Mouse (Mus musculus) liver, embryonic 11.5 days (tissue): ENCODE results near the gene Synpo2. TPM values are rescaled to one million over a fixed set of nuclear protein-coding genes. Genes with fewer than 3 reads are reported as not detected.

Experiments used
- ATAC-seq: fragments of 200-750 bp; cut with Nextera tagmentation; replicated peaks from 2 replicates; pipeline ENCODE4 v1.8.0; 2017; ENCODE audit warnings: moderate number of reproducible peaks, mild to moderate bottlenecking, moderate TSS enrichment, moderate library complexity; ENCODE audit not compliant: low FRiP score
- DNase-seq: peaks from one replicate; pipeline ENCODE4 v3.0.0-alpha.2; 2017; ENCODE audit warnings: low spot score
- H3K27ac ChIP-seq: fragments of 300-500 bp; sonication (generic); 2 replicates; pipeline ENCODE4 v1.5.1; 2014; ENCODE audit warnings: mild to moderate bottlenecking, low read depth, low read length, control low read depth
- H3K27me3 ChIP-seq: fragments of 300-500 bp; sonication (generic); replicated peaks from 2 replicates; pipeline ENCODE4 v1.6.1; 2014; ENCODE audit warnings: low read length, mixed read lengths; ENCODE audit not compliant: control insufficient read depth, insufficient read depth
- H3K36me3 ChIP-seq: fragments of 300-500 bp; sonication (generic); 2 replicates; pipeline ENCODE4 v1.6.1; 2014; ENCODE audit warnings: mild to moderate bottlenecking, low read length, moderate library complexity, mixed read lengths; ENCODE audit not compliant: control insufficient read depth, insufficient read depth
- H3K4me1 ChIP-seq: fragments of 300-500 bp; sonication (generic); replicated peaks from 2 replicates; pipeline ENCODE4 v1.6.1; 2014; ENCODE audit warnings: low read length, mixed read lengths; ENCODE audit not compliant: control insufficient read depth, insufficient read depth
- H3K4me2 ChIP-seq: fragments of 300-500 bp; sonication (generic); 2 replicates; pipeline ENCODE4 v1.6.1; 2014; ENCODE audit warnings: mild to moderate bottlenecking, control low read depth, moderate library complexity
- H3K4me3 ChIP-seq: fragments of 300-500 bp; sonication (generic); 2 replicates; pipeline ENCODE4 v1.5.1; 2014; ENCODE audit warnings: low read depth, low read length, control low read depth
- H3K9ac ChIP-seq: fragments of 300-500 bp; sonication (generic); 2 replicates; pipeline ENCODE4 v1.6.1; 2014; ENCODE audit warnings: low read depth, low read length, control low read depth
- H3K9me3 ChIP-seq: fragments of 300-500 bp; sonication (generic); 2 replicates; pipeline ENCODE4 v1.6.1; 2016; ENCODE audit warnings: low read length, inconsistent platforms, mixed read lengths; ENCODE audit not compliant: control insufficient read depth
- WGBS: fragments of 180-500 bp; shearing (Covaris S2); extraction: QIAGEN DNeasy Blood & Tissue Kit; methylation state at CpG from one replicate; pipeline ENCODE4 v1.1.7; 2014; 5-methylcytosine and 5-hydroxymethylcytosine counted together
- polyA plus RNA-seq: library from polyadenylated mRNA; unstranded; fragments of >200 nt; fragmentation: Nextera tagmentation; extraction: Ambion mirVana; gene quantifications from 2 replicates; pipeline ENCODE4 v1.2.1, GENCODE M21; 2014

Synpo2 gene
- polyA plus RNA-seq, 1 experiment from 2014 or later: 1.9 TPM

- Histone ChIP-seq H3K4me1 (no peaks in the 10 kb centered on the region), H3K9ac (no peak overlapping the region), H3K4me3 (no peak overlapping the region), H3K27ac (no peak overlapping the region), H3K27me3 (no peaks in the 10 kb centered on the region), H3K4me2 (no peak overlapping the region), H3K36me3 (no peaks in the 10 kb centered on the region), H3K9me3 (no peaks in the 10 kb centered on the region)
- DNase-seq (no peak), ATAC-seq (no peak)
Observed at GRCm38 (mm10) chr3:123073351-123073750, 162.6 kb downstream of the Synpo2 start.

- H3K4me2 ChIP-seq: no peak overlapping the region
- no peaks in the 10 kb centered on the region for H3K36me3 ChIP-seq
- no peaks in the 10 kb centered on the region for H3K4me1 ChIP-seq
- WGBS: no CpG with 5 or more reads among the region's 1 CpGs
- no peak for ATAC-seq
- DNase-seq: no peak
- H3K27me3 ChIP-seq: no peaks in the 10 kb centered on the region
- H3K9me3 ChIP-seq: no peaks in the 10 kb centered on the region
- no peak overlapping the region for H3K4me3 ChIP-seq
- no peak overlapping the region for H3K9ac ChIP-seq
- no peak overlapping the region for H3K27ac ChIP-seq
Observed at GRCm38 (mm10) chr3:123072472-123072871, 163.5 kb downstream of the Synpo2 start.

- ATAC-seq: no peak; the same call in 1 of the 2 replicates
- DNase-seq: no peak
- 86% methylated on average over 1 of the region's 1 CpGs for WGBS
- no peaks in the 10 kb centered on the region for H3K27me3 ChIP-seq
- no peak overlapping the region for H3K9ac ChIP-seq
- no peaks in the 10 kb centered on the region for H3K9me3 ChIP-seq
- H3K4me3 ChIP-seq: no peak overlapping the region
- no peak overlapping the region for H3K4me2 ChIP-seq
- no peaks in the 10 kb centered on the region for H3K4me1 ChIP-seq
- no peaks in the 10 kb centered on the region for H3K36me3 ChIP-seq
- H3K27ac ChIP-seq: no peak overlapping the region
Observed at GRCm38 (mm10) chr3:123070996-123071395, 165.0 kb downstream of the Synpo2 start.

- no peak overlapping the region for H3K4me2 ChIP-seq
- no peaks in the 10 kb centered on the region for H3K9me3 ChIP-seq
- H3K36me3 ChIP-seq: no peaks in the 10 kb centered on the region
- no peaks in the 10 kb centered on the region for H3K27me3 ChIP-seq
- H3K9ac ChIP-seq: no peak overlapping the region
- WGBS: 88% methylated on average over 7 of the region's 7 CpGs
- no peaks in the 10 kb centered on the region; the same call in 1 of the 2 replicates for H3K4me1 ChIP-seq
- no peak for ATAC-seq
- no peak overlapping the region for H3K27ac ChIP-seq
- H3K4me3 ChIP-seq: no peak overlapping the region
- no peak for DNase-seq
Observed at GRCm38 (mm10) chr3:123066836-123067235, 169.1 kb downstream of the Synpo2 start.

GRCm38 (mm10) chr3:123065466-123065865, 170.5 kb downstream of the Synpo2 start:
- no peaks in the 10 kb centered on the region for H3K36me3 ChIP-seq
- DNase-seq (no peak), ATAC-seq (no peak)
- H3K4me3 ChIP-seq: no peak overlapping the region
- no peaks in the 10 kb centered on the region; the same call in 1 of the 2 replicates for H3K4me1 ChIP-seq
- WGBS: 72% methylated on average over 5 of the region's 5 CpGs
- no peak overlapping the region for H3K4me2 ChIP-seq
- H3K27me3 ChIP-seq: no peaks in the 10 kb centered on the region
- no peak overlapping the region for H3K27ac ChIP-seq
- H3K9me3 ChIP-seq: no peaks in the 10 kb centered on the region
- no peak overlapping the region for H3K9ac ChIP-seq

- ATAC-seq: no peak
- H3K9ac ChIP-seq: no peak overlapping the region
- H3K27ac ChIP-seq: no peak overlapping the region
- 44% methylated on average over 5 of the region's 5 CpGs for WGBS
- no peaks in the 10 kb centered on the region for H3K36me3 ChIP-seq
- DNase-seq: no peak
- H3K4me2 ChIP-seq: no peak overlapping the region
- no peak overlapping the region for H3K4me3 ChIP-seq
- H3K27me3 ChIP-seq: no peaks in the 10 kb centered on the region
- no peaks in the 10 kb centered on the region for H3K9me3 ChIP-seq
- no peaks in the 10 kb centered on the region; the same call in 1 of the 2 replicates for H3K4me1 ChIP-seq
Observed at GRCm38 (mm10) chr3:123064186-123064585, 171.8 kb downstream of the Synpo2 start.

GRCm38 (mm10) chr3:123061931-123062330, 174.0 kb downstream of the Synpo2 start:
- 83% methylated on average over 2 of the region's 2 CpGs for WGBS
- no peaks in the 10 kb centered on the region for H3K36me3 ChIP-seq
- no peak overlapping the region for H3K9ac ChIP-seq
- H3K9me3 ChIP-seq: no peaks in the 10 kb centered on the region
- no peak overlapping the region for H3K27ac ChIP-seq
- DNase-seq (no peak), ATAC-seq (no peak)
- no peak overlapping the region for H3K4me2 ChIP-seq
- H3K4me1 ChIP-seq: no peaks in the 10 kb centered on the region; the same call in 1 of the 2 replicates
- no peak overlapping the region for H3K4me3 ChIP-seq
- H3K27me3 ChIP-seq: no peaks in the 10 kb centered on the region

- H3K4me2 ChIP-seq: no peak overlapping the region
- WGBS: 85% methylated on average over 1 of the region's 1 CpGs
- no peaks in the 10 kb centered on the region for H3K4me1 ChIP-seq
- H3K27ac ChIP-seq: no peak overlapping the region
- no peak overlapping the region for H3K4me3 ChIP-seq
- no peak overlapping the region for H3K9ac ChIP-seq
- no peaks in the 10 kb centered on the region for H3K9me3 ChIP-seq
- no peaks in the 10 kb centered on the region for H3K36me3 ChIP-seq
- ATAC-seq (no peak), DNase-seq (no peak)
- no peaks in the 10 kb centered on the region for H3K27me3 ChIP-seq
Observed at GRCm38 (mm10) chr3:123058832-123059231, 177.1 kb downstream of the Synpo2 start.

- Histone ChIP-seq H3K36me3 (no peaks in the 10 kb centered on the region), H3K4me3 (no peak overlapping the region), H3K27me3 (no peaks in the 10 kb centered on the region), H3K27ac (no peak overlapping the region), H3K4me2 (no peak overlapping the region), H3K4me1 (no peaks in the 10 kb centered on the region), H3K9me3 (no peaks in the 10 kb centered on the region), H3K9ac (no peak overlapping the region)
- 71% methylated on average over 5 of the region's 5 CpGs for WGBS
- no peak for DNase-seq
- no peak for ATAC-seq
Observed at GRCm38 (mm10) chr3:123054178-123054577, 181.8 kb downstream of the Synpo2 start.
